Mouse (Mus musculus): Measurements from ENCODE around the gene Ddr2.

DNA sequence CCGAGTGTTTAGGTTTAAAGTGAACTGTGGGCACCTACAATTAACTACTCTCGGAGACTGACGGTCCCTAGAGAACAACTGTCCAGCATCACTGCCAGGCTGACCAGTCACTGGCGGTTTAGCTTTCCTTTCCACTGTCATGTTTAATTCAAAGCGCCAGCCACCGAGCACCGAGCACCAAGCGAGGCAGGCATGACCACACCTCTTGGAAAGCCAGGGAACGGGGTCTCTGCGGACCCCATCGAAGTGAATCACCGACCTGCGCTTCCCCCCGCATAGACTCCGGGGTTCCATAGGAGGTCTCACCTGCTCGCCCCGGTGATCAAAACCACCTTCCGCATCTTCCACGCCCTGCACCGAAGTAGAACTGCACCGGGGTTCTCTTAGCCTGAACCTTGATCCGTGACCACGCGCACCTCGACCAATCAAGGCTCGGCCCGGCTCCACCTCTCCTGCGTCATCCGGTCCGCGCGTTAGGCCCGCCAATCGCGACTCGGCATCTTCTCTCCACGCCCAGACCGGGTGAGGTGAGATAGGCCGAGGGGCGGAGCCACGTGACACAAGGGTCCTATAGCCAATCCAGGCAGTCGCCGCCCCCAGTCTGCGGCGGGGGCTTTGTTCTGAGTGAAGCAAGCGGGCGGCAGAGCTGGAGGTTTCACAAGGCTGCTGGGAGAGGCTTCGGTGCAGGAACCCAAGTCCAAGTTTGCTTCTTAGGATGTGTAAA lies 141.6 kb downstream of the Ddr2 start, which contains the start of gene Hsd17b7:
- no peak for TF ChIP-seq EP300 (IDR thresholded peaks at IDR 0.05; ENCODE audit: low read depth)
- TF ChIP-seq CTCF (IDR thresholded peaks at IDR 0.05; ENCODE audit: low read depth) = no peak
